Comparison of ENCODE assay signal across 8 mouse cellular contexts in the genomic region with DNA sequence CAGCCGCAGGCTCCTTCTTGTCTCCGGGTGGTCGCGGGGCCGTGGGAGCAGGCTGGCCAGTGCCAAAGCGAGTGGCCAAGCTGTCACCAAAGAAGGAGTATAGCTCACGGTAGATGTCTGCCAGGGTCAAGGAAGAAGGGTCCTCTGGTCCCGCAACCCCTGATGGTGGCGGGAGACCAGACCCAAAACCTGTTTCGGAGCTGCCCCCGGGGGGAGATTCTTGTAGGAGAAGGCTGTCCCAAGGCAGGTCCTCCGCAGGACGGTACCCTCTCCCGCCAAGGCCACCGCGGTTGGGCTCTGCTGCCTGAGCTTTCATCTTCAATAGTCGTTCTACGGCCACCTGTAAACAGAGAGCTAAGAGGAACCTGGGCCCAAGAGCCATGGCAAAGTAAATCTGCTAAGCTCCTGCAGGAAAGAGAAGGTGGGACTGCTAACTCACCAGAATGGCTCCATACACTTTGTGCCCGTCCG. TPM values are rescaled to one million over a fixed set of nuclear protein-coding genes. Genes with fewer than 3 reads are reported as not detected.
DNase-seq lines count a peak whose midpoint lies in the region; ATAC-seq and TF ChIP-seq lines count a peak whose summit lies in the region.

No protein-coding gene starts in this region.

- H3K36me3 ChIP-seq in hindbrain, embryonic 14.5 days (replicated peaks; ENCODE audit: control insufficient read depth, insufficient read depth) = peaks cover 46% of the 10 kb centered on the region
- peaks cover 20% of the 10 kb centered on the region for H3K36me3 ChIP-seq in macrophage (ENCODE audit: inconsistent target)

- no peak for TF ChIP-seq CTCF in gastrocnemius, adult 2 months (IDR thresholded peaks at IDR 0.05)
- no peak for TF ChIP-seq CTCF in brain, embryonic 14.5 days (IDR thresholded peaks at IDR 0.05; ENCODE audit: borderline replicate concordance, extremely low read depth, insufficient read depth, insufficient read length)

- no peak for DNase-seq in gastrocnemius, adult 2 months
- no peak for DNase-seq in gastrocnemius, postnatal 10 days
- DNase-seq in 3T3-L1 (ENCODE audit: low read depth, low spot score) = peak; percentile 42
- peak; percentile 14 for DNase-seq in brain, embryonic 14.5 days (ENCODE audit: low read depth)
- DNase-seq in hindbrain, embryonic 14.5 days (ENCODE audit: low spot score) = no peak
- DNase-seq in right cerebral cortex, adult 18-20 months = no peak
- DNase-seq in right cerebral cortex, postnatal 25 days = no peak

- peaks cover 38% of the 10 kb centered on the region for H3K4me1 ChIP-seq in hindbrain, embryonic 14.5 days (replicated peaks; ENCODE audit: control insufficient read depth, insufficient read depth, low read length)

- no peak for TF ChIP-seq POLR2A in brain, embryonic 14.5 days (IDR thresholded peaks at IDR 0.05; ENCODE audit: borderline replicate concordance, extremely low read depth, insufficient read depth, insufficient read length, poor library complexity, severe bottlenecking)

- H3K27ac ChIP-seq in gastrocnemius, adult 2 months = peak overlapping the region; percentile 97
- H3K27ac ChIP-seq in hindbrain, embryonic 14.5 days = peak overlapping the region; percentile 99
- H3K27ac ChIP-seq in macrophage = peak overlapping the region; percentile 49

- peak; percentile 28 for ATAC-seq in hindbrain, embryonic 14.5 days (ENCODE audit: low FRiP score)

- no peaks in the 10 kb centered on the region for H3K27me3 ChIP-seq in hindbrain, embryonic 14.5 days (ENCODE audit: control insufficient read depth, insufficient read depth, low read length)

- 5% methylated on average over 20 of the region's 20 CpGs for WGBS in hindbrain, embryonic 14.5 days
- 6% methylated on average over 20 of the region's 20 CpGs for WGBS in macrophage (ENCODE audit: missing documents)

- peak overlapping the region; percentile 99 for H3K4me2 ChIP-seq in hindbrain, embryonic 14.5 days (replicated peaks)

- H3K79me2 ChIP-seq in macrophage (ENCODE audit: inconsistent target) = peaks cover 46% of the 10 kb centered on the region

- H3K9ac ChIP-seq in hindbrain, embryonic 14.5 days = peak overlapping the region; percentile 96

- H3K9me3 ChIP-seq in hindbrain, embryonic 14.5 days (ENCODE audit: control insufficient read depth, low read length) = no peaks in the 10 kb centered on the region

- H3K4me3 ChIP-seq in gastrocnemius, adult 2 months = peak overlapping the region; percentile 83
- H3K4me3 ChIP-seq in hindbrain, embryonic 14.5 days (replicated peaks; ENCODE audit: low read length) = peak overlapping the region; percentile 68
- H3K4me3 ChIP-seq in macrophage (ENCODE audit: inconsistent target) = peak overlapping the region; percentile 61

- intact Hi-C loops in gastrocnemius, adult 2 months (cut with DNase I) = no loop called here

RNA-seq across cellular contexts. Expression of a gene that starts 0.7 kb away (rescaled TPM):
- 10 to 100 TPM in 1 of 2 experiments, 1 to 10 TPM in 1; 7.4 to 10.6 TPM for total RNA-seq in gastrocnemius, adult 2 months (2021)
- 10 to 100 TPM; 13.6 to 14.1 TPM for total RNA-seq in gastrocnemius, postnatal 10 days (2021)
- polyA plus RNA-seq in brain, embryonic 14.5 days (2012; rRNA removed) = 25.4 and 37.6 TPM in 2 replicates
- polyA plus RNA-seq in hindbrain, embryonic 14.5 days (2014; fragmentation: Nextera tagmentation; extraction: Ambion mirVana) = 29.3 and 37.5 TPM in 2 replicates
- total RNA-seq in macrophage (2018; cell fraction: chromatin; rRNA removed) = 10 to 100 TPM in 15 of 26 experiments, 1 to 10 TPM in 11; 3.2 to 23.5 (median 12.1) TPM
- 100 to 1,000 TPM in 2 of 26 experiments, 10 to 100 TPM in 24; 58.3 to 105 (median 84.5) TPM for total RNA-seq in macrophage (2018; cell fraction: cytosol; rRNA removed)
- 10 to 100 TPM in 25 of 26 experiments, 1 to 10 TPM in 1; 8.6 to 64.0 (median 37.8) TPM for total RNA-seq in macrophage (2018; cell fraction: nucleus; rRNA removed)
- polyA plus RNA-seq in macrophage (2018) = 70.7 to 93.4 TPM (median 87.5 TPM) in 3 replicates

RNA-seq across cellular contexts. Expression of a gene that starts 4.2 kb away (rescaled TPM):
- total RNA-seq in gastrocnemius, adult 2 months (2021) = 100 to 1,000 TPM in 1 of 2 experiments, 10 to 100 TPM in 1; 77.2 to 118 TPM
- 10 to 100 TPM; 81.9 to 82.5 TPM for total RNA-seq in gastrocnemius, postnatal 10 days (2021)
- 224 and 402 TPM in 2 replicates for polyA plus RNA-seq in brain, embryonic 14.5 days (2012; rRNA removed)
- polyA plus RNA-seq in hindbrain, embryonic 14.5 days (2014; fragmentation: Nextera tagmentation; extraction: Ambion mirVana) = 209 and 273 TPM in 2 replicates
- 10 to 100 TPM in 24 of 26 experiments, 1 to 10 TPM in 2; 5.7 to 29.3 (median 15.9) TPM for total RNA-seq in macrophage (2018; cell fraction: chromatin; rRNA removed)
- 10 to 100 TPM; 22.3 to 39.5 (median 32.9) TPM for total RNA-seq in macrophage (2018; cell fraction: cytosol; rRNA removed)
- total RNA-seq in macrophage (2018; cell fraction: nucleus; rRNA removed) = 10 to 100 TPM; 16.5 to 42.0 (median 25.1) TPM
- 14.9 to 33.7 TPM (median 26.6 TPM) in 3 replicates for polyA plus RNA-seq in macrophage (2018)

RNA-seq across cellular contexts. Expression of a gene that starts 11.2 kb away (rescaled TPM):
- 1 to 10 TPM; 5.2 to 6.7 TPM for total RNA-seq in gastrocnemius, adult 2 months (2021)
- total RNA-seq in gastrocnemius, postnatal 10 days (2021) = 10 to 100 TPM in 1 of 2 experiments, 1 to 10 TPM in 1; 8.5 to 12.0 TPM
- polyA plus RNA-seq in brain, embryonic 14.5 days (2012; rRNA removed) = 27.6 and 29.8 TPM in 2 replicates
- polyA plus RNA-seq in hindbrain, embryonic 14.5 days (2014; fragmentation: Nextera tagmentation; extraction: Ambion mirVana) = 18.7 TPM in 2 replicates
- total RNA-seq in macrophage (2018; cell fraction: chromatin; rRNA removed) = 10 to 100 TPM; 19.4 to 71.5 (median 42.4) TPM
- total RNA-seq in macrophage (2018; cell fraction: cytosol; rRNA removed) = 10 to 100 TPM; 12.3 to 19.2 (median 15.6) TPM
- total RNA-seq in macrophage (2018; cell fraction: nucleus; rRNA removed) = 10 to 100 TPM; 10.4 to 47.8 (median 26.1) TPM
- 11.3 to 16.9 TPM (median 15.6 TPM) in 3 replicates for polyA plus RNA-seq in macrophage (2018)

RNA-seq across cellular contexts. Expression of a gene that starts 18.1 kb away (rescaled TPM):
- 10 to 100 TPM; 37.8 to 41.5 TPM for total RNA-seq in gastrocnemius, adult 2 months (2021)
- total RNA-seq in gastrocnemius, postnatal 10 days (2021) = 10 to 100 TPM; 40.8 to 61.8 TPM
- 176 and 264 TPM in 2 replicates for polyA plus RNA-seq in brain, embryonic 14.5 days (2012; rRNA removed)
- 120 and 125 TPM in 2 replicates for polyA plus RNA-seq in hindbrain, embryonic 14.5 days (2014; fragmentation: Nextera tagmentation; extraction: Ambion mirVana)
- 1,000 to 10,000 TPM in 4 of 26 experiments, 100 to 1,000 TPM in 22; 486 to 1,281 (median 796) TPM for total RNA-seq in macrophage (2018; cell fraction: chromatin; rRNA removed)
- total RNA-seq in macrophage (2018; cell fraction: cytosol; rRNA removed) = 10 to 100 TPM; 49.8 to 90.5 (median 68.6) TPM
- total RNA-seq in macrophage (2018; cell fraction: nucleus; rRNA removed) = 1,000 to 10,000 TPM in 2 of 26 experiments, 100 to 1,000 TPM in 24; 352 to 1,871 (median 566) TPM
- 68.7 to 115 TPM (median 96.9 TPM) in 3 replicates for polyA plus RNA-seq in macrophage (2018)

RNA-seq across cellular contexts. Expression of a gene that starts 23.4 kb away (rescaled TPM):
- total RNA-seq in gastrocnemius, adult 2 months (2021) = 10 to 100 TPM; 35.6 to 42.6 TPM
- 10 to 100 TPM; 40.9 to 45.1 TPM for total RNA-seq in gastrocnemius, postnatal 10 days (2021)
- 112 and 163 TPM in 2 replicates for polyA plus RNA-seq in brain, embryonic 14.5 days (2012; rRNA removed)
- polyA plus RNA-seq in hindbrain, embryonic 14.5 days (2014; fragmentation: Nextera tagmentation; extraction: Ambion mirVana) = 134 and 145 TPM in 2 replicates
- 10 to 100 TPM in 20 of 26 experiments, 1 to 10 TPM in 6; 1.6 to 68.0 (median 21.8) TPM for total RNA-seq in macrophage (2018; cell fraction: chromatin; rRNA removed)
- total RNA-seq in macrophage (2018; cell fraction: cytosol; rRNA removed) = 100 to 1,000 TPM in 12 of 26 experiments, 10 to 100 TPM in 14; 78.4 to 148 (median 97.9) TPM
- 10 to 100 TPM; 18.2 to 67.1 (median 36.1) TPM for total RNA-seq in macrophage (2018; cell fraction: nucleus; rRNA removed)
- 87.6 to 127 TPM (median 98.0 TPM) in 3 replicates for polyA plus RNA-seq in macrophage (2018)

Comparison
In these comparisons a context has a peak if more than half of its experiments do, and no peak if none do; other contexts are left out.
1. DNase-seq: peak in 3T3-L1 (single experiment) and brain, embryonic 14.5 days (single experiment); none in gastrocnemius, adult 2 months (single experiment), gastrocnemius, postnatal 10 days (single experiment), hindbrain, embryonic 14.5 days (single experiment), right cerebral cortex, adult 18-20 months (single experiment) and right cerebral cortex, postnatal 25 days (single experiment).
2. H3K27ac ChIP-seq: peak in every context shown above with its lines; median percentile 99 in hindbrain, embryonic 14.5 days; 97 in gastrocnemius, adult 2 months; 49 in macrophage.
3. Peak in every context shown above with its lines, with median percentiles within 50 percentile points of each other: H3K4me3 ChIP-seq.